Mouse (Mus musculus): ENCODE data around the gene Gm10283.

DNA sequence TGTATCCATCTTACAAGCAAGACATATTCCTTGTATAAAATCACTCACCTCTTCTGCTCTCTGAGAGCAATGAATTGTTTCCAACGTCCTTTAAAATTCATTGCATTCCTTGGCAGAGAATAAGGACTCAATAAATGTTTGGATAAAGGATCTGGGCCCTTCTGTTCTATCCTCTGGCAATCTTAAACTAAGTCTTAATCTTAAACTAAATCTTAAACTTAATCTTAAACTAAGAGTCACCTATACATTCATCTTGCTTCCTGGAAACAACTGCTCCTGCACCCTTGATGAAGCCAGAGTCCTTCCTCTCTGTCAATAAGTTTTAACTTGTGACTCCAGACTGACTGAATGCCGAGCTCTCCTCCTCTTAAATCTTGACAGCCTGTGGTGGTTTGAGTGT is at the start of gene Gm10283:
- TF ChIP-seq POLR2A (IDR thresholded peaks at IDR 0.05; ENCODE audit: insufficient read depth, low read depth, low read length) (no peak), CTCF (IDR thresholded peaks at IDR 0.05; ENCODE audit: insufficient read depth, low read depth, low read length) (no peak)

Measured in olfactory bulb, adult 2 months (tissue).